Mouse (Mus musculus) G1E (cell line): ENCODE results near the gene Patj.

Experiments
- CTCF ChIP-seq: IDR thresholded peaks from 2 replicates; pipeline ENCODE4 v1.5.1; 2012; ENCODE audit warnings: low read depth, low read length, inconsistent platforms, mixed read lengths
- GATA1 ChIP-seq: IDR thresholded peaks from 2 replicates; pipeline ENCODE4 v1.6.1; 2012; ENCODE audit warnings: borderline replicate concordance, low read length, inconsistent platforms, mixed read lengths
- GATA2 ChIP-seq: IDR thresholded peaks from 2 replicates; pipeline ENCODE4 v1.6.1; 2012; ENCODE audit warnings: low read depth, low read length, inconsistent platforms, borderline replicate concordance
- POLR2AphosphoS5 ChIP-seq: IDR thresholded peaks from 2 replicates; pipeline ENCODE4 v1.6.1; 2012; ENCODE audit warnings: low read depth, low read length, inconsistent platforms; ENCODE audit not compliant: insufficient replicate concordance
- TAL1 ChIP-seq: conservative IDR thresholded peaks from 2 replicates; pipeline ENCODE4 v1.6.1; 2012; ENCODE audit warnings: low read depth, low read length, inconsistent platforms, mixed read lengths

DNA sequence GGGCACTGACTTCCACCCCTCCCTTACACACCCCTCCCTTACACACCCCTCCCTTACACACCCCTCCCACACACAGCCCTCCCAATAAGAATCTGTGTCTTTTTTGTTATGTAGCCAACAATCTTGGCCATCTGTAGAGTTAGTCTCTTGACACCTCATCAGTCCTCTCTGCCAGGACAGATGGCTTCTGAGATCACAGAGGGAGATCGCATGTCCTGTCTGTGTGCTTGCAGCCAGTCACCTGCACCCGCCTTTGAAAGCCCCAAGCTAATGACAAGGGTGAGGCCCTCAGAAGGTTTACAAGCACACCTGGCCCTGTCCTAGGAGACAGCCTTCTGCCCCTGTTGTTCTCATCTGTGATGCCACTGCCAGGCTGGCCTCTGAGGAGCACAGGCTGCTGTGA, 258.8 kb downstream of the Patj start:
- no peak for TF ChIP-seq GATA1
- TF ChIP-seq CTCF: no peak
- TF ChIP-seq TAL1: no peak
- no peak for TF ChIP-seq POLR2AphosphoS5
- TF ChIP-seq GATA2: no peak
